Mouse (Mus musculus) right cerebral cortex, postnatal 10 days (tissue): ENCODE results near the gene Agap1.

Experiments
- DNase-seq, 2 experiments: peaks; one replicate each; pipeline ENCODE4 v3.0.0; 2021; ENCODE audit warnings: low spot score in 2 of 2

Agap1 gene

DNA sequence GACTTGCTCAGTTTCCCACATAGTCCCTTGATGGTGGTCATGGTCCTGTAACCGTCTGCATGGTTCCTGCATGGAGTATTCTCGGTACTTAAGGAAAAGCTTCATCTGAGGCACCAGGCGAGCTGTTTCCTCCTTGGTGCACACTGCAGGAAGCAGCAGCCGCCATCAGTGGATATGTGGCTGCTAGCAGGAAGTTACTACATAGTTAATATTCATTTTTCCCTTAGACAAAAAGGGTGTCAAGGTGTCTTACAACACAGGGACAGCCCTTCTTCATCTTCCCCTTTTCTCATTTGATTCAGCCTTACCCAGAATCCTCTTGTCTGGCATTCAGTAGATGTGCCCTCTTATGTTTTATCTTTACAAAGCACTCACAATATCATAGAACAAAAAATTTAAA is 206.2 kb downstream of the Agap1 start:
- no peak for DNase-seq

DNA sequence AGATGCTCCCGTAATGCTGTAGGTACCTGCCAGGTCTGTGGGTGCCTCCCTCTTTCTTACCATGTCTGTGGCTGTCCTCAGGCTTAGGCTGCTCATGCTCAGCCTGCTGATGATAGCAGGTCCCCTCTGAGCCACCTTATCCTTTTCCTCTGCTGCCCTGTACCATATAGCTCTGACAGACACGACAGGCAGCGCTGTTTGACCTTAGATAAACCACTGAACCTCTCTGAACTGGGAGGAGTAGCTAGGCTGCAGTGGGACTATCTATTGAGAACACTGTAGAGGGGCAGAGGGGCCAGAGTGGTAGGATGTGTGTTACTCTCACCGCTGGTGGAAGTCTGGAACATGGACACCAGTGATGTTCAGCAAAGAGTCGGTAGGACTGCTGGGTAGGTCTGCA is 211.5 kb downstream of the Agap1 start:
- no peak for DNase-seq

DNA sequence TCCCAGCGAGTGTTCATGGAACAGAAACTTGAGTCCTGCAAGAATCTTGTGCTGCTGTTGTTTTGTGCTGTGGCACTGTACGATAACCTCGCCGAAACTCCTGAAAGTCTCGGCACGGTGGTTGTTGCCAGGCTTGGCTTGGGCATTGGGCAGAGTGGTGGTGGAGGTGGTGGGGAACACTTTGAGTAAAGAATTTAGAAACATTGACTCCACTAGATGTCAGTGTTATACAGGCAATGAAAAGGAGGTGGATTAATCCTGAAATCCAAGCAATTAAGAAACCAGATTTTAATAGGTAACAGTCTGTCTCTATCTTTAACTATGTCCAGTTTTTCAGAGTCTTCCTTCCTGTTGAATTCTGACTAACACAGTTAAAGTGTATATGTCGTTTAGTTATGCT is 212.8 kb downstream of the Agap1 start:
- no peak for DNase-seq

DNA sequence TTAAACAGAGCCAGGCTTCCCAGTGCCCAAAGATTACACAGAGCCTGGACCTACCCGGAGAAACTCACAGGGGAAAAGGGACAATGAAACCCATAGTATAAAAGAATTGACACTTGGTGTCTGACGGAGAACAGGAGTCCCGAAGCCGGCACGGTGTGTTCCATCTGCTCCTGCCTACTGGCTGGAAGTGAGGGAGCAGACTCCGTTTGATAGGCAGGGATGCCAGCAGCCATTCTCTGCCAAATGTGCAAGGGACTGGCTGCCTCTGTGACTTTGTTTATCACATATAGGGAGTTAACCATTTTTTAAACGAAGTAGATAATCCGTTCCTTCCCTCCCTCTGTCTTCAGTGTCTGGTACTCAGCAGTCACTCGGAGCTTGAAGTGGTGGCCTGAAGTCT is 214.0 kb downstream of the Agap1 start:
- no peak for DNase-seq

- peak; percentile 51 to 57 for DNase-seq
Measured at GRCm38 (mm10) chr1:89671110-89671787, 216.6 kb downstream of the Agap1 start.

GRCm38 (mm10) chr1:89673071-89673470 is 218.5 kb downstream of the Agap1 start:
- no peak for DNase-seq

DNA sequence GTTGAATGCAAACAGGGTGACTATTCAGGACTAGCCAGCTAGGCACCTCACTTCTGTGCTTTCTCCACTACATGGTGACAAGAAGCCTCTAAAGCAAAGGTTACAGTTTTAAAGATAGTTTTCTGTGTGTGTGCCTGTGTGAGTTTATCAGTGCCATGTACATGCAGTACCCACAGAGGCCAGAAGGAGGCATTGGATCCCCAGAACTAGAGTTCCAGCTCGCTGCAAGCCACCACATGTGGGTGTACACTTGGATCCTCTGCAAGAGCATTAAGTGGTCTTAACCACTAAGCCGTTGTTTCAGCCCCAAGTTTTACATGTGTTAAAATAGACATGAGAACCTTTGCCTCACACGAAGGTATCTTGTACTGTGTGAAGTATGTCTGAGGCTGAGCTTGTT is 219.1 kb downstream of the Agap1 start:
- no peak for DNase-seq

DNA sequence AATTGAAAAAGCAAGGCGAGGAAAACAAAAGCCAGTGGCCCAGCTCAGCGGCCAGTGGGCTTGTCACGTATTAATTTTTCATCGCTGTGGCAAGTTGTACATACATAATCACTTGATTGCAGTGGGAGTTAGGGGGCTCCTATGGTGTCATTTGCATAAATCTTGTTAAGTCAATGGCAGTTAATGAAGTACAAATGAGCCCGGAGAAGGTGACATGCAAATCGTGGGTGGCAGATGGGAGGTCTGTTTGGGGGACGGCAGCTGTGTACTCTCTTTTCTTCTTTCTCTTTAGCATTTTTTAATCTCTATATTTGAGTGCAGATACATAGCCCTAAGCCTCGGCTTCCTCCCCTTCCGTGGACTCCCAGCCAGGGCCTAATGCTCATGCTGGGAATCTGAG is 220.1 kb downstream of the Agap1 start:
- DNase-seq: no peak

DNA sequence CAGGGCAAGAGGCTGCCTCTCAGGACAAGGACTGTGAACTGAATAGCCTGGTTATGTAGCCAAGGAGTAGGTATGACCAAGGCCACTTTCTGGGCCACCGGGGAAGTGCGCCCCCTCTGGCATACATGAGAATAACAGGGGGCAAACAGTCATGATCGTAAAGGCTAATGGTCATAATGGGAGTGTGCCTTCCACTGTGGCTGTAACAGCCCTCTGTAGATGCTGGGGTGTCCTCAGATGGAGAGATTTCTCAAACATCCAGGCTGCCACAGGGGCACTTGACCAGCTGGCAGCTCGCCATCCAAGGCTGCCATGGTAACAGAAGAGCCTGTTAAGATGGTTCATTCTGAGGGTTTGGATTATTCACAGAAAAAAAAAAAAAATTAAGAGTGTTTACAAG is 221.8 kb downstream of the Agap1 start:
- peak; percentile 75 to 76 for DNase-seq

DNA sequence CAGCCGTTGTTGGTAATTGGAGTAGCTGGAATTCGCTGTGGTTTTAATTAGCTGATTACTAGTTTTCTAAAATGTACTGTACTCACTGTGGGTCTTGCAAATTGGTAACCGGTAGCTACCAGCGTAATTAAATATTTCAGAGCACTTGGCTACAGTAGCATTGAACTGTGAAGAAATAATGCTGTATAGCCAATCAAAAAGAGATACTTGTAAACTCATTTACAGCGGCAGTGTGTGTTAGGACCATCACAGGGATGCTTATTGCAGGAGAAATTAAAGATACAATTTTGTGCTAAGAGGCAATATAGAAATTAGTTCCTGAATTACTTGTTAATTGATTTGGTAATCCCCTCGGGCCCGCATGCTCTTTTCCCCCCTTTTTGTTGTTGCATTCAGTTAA is 226.1 kb downstream of the Agap1 start:
- no peak for DNase-seq

DNA sequence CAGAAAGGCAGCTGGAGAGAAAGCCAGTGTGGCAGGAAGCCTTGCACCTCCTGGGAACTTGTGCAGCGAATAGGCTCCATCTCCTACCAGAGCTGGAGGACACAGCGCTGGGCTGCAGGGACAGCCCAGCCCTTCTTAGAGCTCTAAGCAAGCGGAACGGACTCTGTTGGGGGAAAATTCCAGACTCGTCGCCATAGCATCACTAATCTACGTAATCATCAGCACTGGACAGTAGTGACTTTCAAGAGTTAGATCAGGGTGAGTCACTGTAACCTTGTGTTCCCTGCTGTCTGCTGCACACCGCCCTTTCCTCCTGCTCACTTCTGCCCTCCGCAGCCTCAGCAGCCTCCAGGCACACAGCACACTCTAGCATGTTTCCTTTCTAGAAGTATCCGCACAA is 234.3 kb downstream of the Agap1 start:
- DNase-seq: no peak

DNA sequence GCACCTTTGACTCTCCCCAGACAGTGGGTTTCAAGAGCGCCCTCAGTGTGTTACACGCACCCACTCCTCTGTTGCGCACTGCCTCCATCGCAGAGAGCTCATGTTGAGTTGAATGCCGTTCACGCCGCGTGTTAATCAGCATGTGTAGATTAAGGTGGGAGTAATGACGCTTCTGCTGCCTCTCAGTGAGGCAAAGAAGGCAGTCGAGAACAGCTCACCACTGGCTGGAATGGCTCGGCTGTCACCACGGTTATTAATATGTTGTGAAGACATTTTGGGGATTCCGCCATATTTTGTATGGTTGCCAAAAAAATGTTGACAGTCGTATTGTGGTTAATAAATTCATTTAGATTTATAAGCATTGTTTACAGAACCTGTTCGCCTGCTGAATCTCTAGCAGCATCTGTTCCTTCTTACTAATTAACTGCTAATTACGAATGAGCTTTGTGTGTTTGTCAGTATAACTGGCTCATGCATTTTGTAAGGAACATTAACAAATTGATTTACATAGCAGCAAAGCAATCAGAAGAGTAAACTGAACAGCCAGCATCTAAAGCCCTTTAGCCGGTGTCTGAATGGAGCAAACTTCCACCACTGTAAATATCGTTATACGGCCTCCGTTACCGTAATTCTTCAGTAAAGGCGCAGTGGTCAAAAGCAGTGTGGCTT is 235.1 kb downstream of the Agap1 start:
- peak in 1 of 2 experiments; percentile 45 for DNase-seq

- DNase-seq: no peak
Measured at GRCm38 (mm10) chr1:89691096-89691495, 236.5 kb downstream of the Agap1 start.

- no peak for DNase-seq
Measured at GRCm38 (mm10) chr1:89692420-89692819, 237.8 kb downstream of the Agap1 start.

GRCm38 (mm10) chr1:89694916-89695315 is 240.3 kb downstream of the Agap1 start:
- DNase-seq: no peak

DNA sequence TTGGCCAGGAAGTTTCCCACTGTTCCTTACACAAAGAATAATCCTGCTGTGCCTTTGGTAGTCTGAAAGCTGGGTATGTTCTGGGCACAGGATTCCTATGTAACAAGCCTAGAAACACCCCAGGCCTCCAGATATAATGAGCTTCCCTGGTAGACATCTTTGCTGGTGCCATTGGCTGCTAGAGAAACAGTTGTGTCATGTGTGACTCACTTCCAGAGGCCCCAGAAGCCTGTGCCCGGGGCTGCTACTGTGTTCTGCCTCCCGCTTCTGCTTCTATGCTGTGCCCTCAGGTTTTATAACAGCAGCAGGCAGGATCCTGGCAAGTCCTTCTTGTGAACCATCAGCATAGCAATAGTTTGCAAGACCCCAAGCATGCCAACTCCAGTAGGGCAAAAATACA is 242.6 kb downstream of the Agap1 start:
- no peak for DNase-seq

DNA sequence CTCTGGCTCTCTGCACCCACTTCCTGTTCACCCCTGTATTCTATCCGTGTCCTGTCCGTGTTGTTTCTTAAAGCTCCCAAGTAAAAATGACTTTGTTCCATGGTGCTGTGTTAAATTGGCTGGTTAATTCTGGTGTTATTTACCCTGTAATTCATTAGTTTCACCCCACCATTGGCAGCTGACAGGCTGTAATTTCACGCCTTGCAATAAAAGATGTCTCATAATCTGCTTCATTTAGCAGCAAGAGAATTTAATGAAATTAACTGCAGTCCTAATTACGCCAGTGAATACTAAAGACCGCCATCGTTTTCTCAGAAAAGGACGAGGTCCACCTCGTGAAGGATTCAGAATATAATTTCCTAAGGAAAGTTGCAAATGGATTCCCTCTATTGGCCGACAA is 245.6 kb downstream of the Agap1 start:
- no peak for DNase-seq

- DNase-seq: no peak
Measured at GRCm38 (mm10) chr1:89701162-89701730, 246.6 kb downstream of the Agap1 start.

DNA sequence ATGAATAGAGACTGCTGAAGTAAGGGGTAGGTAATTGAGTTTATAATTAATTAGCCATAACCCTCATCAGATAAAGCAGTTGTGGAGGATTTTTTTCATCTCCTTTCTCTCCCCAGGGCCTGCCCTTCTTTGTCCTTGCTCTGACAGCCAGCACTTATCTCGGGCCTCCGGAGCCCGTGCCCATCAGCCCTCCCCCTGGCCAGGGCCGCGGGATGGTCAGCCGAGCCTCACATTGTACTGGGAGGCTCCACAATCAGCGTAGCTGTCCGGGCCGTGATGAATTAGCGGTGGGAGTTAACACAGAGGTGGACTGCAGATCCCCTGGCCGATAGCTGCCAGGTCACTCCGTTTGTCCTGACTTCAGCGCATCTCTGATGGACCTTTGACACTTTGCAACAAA is 248.7 kb downstream of the Agap1 start:
- no peak for DNase-seq

- no peak for DNase-seq
Measured at GRCm38 (mm10) chr1:89705670-89706069, 251.1 kb downstream of the Agap1 start.

- no peak for DNase-seq
Measured at GRCm38 (mm10) chr1:89706862-89707261, 252.3 kb downstream of the Agap1 start.

GRCm38 (mm10) chr1:89707756-89708480 is 253.3 kb downstream of the Agap1 start:
- no peak for DNase-seq

- DNase-seq: no peak
Measured at GRCm38 (mm10) chr1:89709824-89710223, 255.2 kb downstream of the Agap1 start.
